Mouse (Mus musculus): Measurements from ENCODE around the gene Sh3rf3. TPM values are rescaled to one million over a fixed set of nuclear protein-coding genes. Genes with fewer than 3 reads are reported as not detected.

The Sh3rf3 gene
- total and polyA plus RNA-seq, 2 experiments from 2014 or later: 0.18 TPM; not detected in 1

GRCm38 (mm10) chr10:58836391-58836790 lies 23.2 kb downstream of the Sh3rf3 start:
- DNase-seq (ENCODE audit: low spot score): no peak
- H3K27me3 ChIP-seq (ENCODE audit: control insufficient read depth, insufficient read depth, low read length): 0 out of 2 replicates have a peak, but pooled peaks cover 3% of the 10 kb centered on the region
- no peaks in the 10 kb centered on the region for H3K9me3 ChIP-seq (replicated peaks; ENCODE audit: control insufficient read depth, low read length)
- H3K4me1 ChIP-seq (ENCODE audit: control insufficient read depth, insufficient read depth): no peaks in the 10 kb centered on the region
- no peak overlapping the region for H3K4me3 ChIP-seq (ENCODE audit: low read depth, low read length)
- no peak for ATAC-seq (ENCODE audit: insufficient read depth, low read depth)
- WGBS: 82% methylated on average over 3 of the region's 3 CpGs
- no peak overlapping the region for H3K27ac ChIP-seq (ENCODE audit: low read depth)
- no peak overlapping the region for H3K9ac ChIP-seq (replicated peaks; ENCODE audit: low read depth, low read length)
- no peaks in the 10 kb centered on the region for H3K36me3 ChIP-seq (replicated peaks; ENCODE audit: control insufficient read depth, insufficient read depth, low read length)
- H3K4me2 ChIP-seq (ENCODE audit: low read depth, low read length): no peak overlapping the region
- TF ChIP-seq CTCF (IDR thresholded peaks at IDR 0.05; ENCODE audit: low read depth): no peak
- no peak for TF ChIP-seq EP300 (IDR thresholded peaks at IDR 0.05; ENCODE audit: low read depth)

DNA sequence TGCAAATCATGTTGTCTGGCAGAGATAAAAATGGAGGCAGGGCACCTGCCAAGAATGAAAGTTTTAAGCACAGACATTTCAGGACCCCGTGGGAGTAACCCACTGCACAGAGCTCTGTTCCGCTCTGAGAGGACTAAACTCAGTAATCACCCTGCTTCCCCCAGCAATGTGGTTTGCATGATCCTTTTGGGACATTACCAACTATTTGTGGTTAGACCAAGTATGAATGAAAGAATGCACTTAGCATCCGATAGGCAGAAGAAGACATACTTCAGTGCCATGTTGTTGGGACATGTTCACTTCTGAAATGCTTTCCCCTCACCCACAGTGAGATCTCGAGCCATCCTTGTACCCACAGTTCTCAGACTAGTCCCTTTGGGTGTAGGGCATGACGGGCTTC lies 24.3 kb downstream of the Sh3rf3 start:
- H3K9ac ChIP-seq (replicated peaks; ENCODE audit: low read depth, low read length): no peak overlapping the region
- H3K9me3 ChIP-seq (replicated peaks; ENCODE audit: control insufficient read depth, low read length): no peaks in the 10 kb centered on the region
- H3K4me3 ChIP-seq (ENCODE audit: low read depth, low read length): no peak overlapping the region
- TF ChIP-seq CTCF (IDR thresholded peaks at IDR 0.05; ENCODE audit: low read depth) (no peak), EP300 (IDR thresholded peaks at IDR 0.05; ENCODE audit: low read depth) (no peak)
- H3K36me3 ChIP-seq (replicated peaks; ENCODE audit: control insufficient read depth, insufficient read depth, low read length): no peaks in the 10 kb centered on the region
- 83% methylated on average over 5 of the region's 5 CpGs for WGBS
- ATAC-seq (ENCODE audit: insufficient read depth, low read depth) (no peak), DNase-seq (ENCODE audit: low spot score) (no peak)
- H3K4me1 ChIP-seq (ENCODE audit: control insufficient read depth, insufficient read depth): no peaks in the 10 kb centered on the region
- H3K27ac ChIP-seq (ENCODE audit: low read depth): no peak overlapping the region
- H3K27me3 ChIP-seq (ENCODE audit: control insufficient read depth, insufficient read depth, low read length): 0 out of 2 replicates have a peak, but pooled peaks cover 3% of the 10 kb centered on the region
- no peak overlapping the region for H3K4me2 ChIP-seq (ENCODE audit: low read depth, low read length)

GRCm38 (mm10) chr10:58841945-58842344 lies 28.8 kb downstream of the Sh3rf3 start:
- 85% methylated on average over 3 of the region's 3 CpGs for WGBS
- Histone ChIP-seq H3K9me3 (replicated peaks; ENCODE audit: control insufficient read depth, low read length) (no peaks in the 10 kb centered on the region), H3K4me1 (ENCODE audit: control insufficient read depth, insufficient read depth) (no peaks in the 10 kb centered on the region), H3K27me3 (ENCODE audit: control insufficient read depth, insufficient read depth, low read length) (peaks cover 7% of the 10 kb centered on the region; the same call in 1 of the 2 replicates), H3K4me3 (ENCODE audit: low read depth, low read length) (no peak overlapping the region), H3K27ac (ENCODE audit: low read depth) (no peak overlapping the region), H3K4me2 (ENCODE audit: low read depth, low read length) (no peak overlapping the region), H3K9ac (replicated peaks; ENCODE audit: low read depth, low read length) (no peak overlapping the region), H3K36me3 (replicated peaks; ENCODE audit: control insufficient read depth, insufficient read depth, low read length) (no peaks in the 10 kb centered on the region)
- ATAC-seq (ENCODE audit: insufficient read depth, low read depth) (no peak), DNase-seq (ENCODE audit: low spot score) (no peak)
- TF ChIP-seq CTCF (IDR thresholded peaks at IDR 0.05; ENCODE audit: low read depth): no peak
- TF ChIP-seq EP300 (IDR thresholded peaks at IDR 0.05; ENCODE audit: low read depth): no peak

- H3K4me2 ChIP-seq (ENCODE audit: low read depth, low read length): no peak overlapping the region
- no peak overlapping the region for H3K27ac ChIP-seq (ENCODE audit: low read depth)
- no peaks in the 10 kb centered on the region for H3K36me3 ChIP-seq (replicated peaks; ENCODE audit: control insufficient read depth, insufficient read depth, low read length)
- no peak for TF ChIP-seq CTCF (IDR thresholded peaks at IDR 0.05; ENCODE audit: low read depth)
- no peak for TF ChIP-seq EP300 (IDR thresholded peaks at IDR 0.05; ENCODE audit: low read depth)
- H3K4me3 ChIP-seq (ENCODE audit: low read depth, low read length): no peak overlapping the region
- 83% methylated on average over 8 of the region's 8 CpGs for WGBS
- DNase-seq (ENCODE audit: low spot score): no peak
- H3K27me3 ChIP-seq (ENCODE audit: control insufficient read depth, insufficient read depth, low read length): peaks cover 7% of the 10 kb centered on the region; the same call in 1 of the 2 replicates
- no peak overlapping the region for H3K9ac ChIP-seq (replicated peaks; ENCODE audit: low read depth, low read length)
- ATAC-seq (ENCODE audit: insufficient read depth, low read depth): no peak
- no peaks in the 10 kb centered on the region for H3K4me1 ChIP-seq (ENCODE audit: control insufficient read depth, insufficient read depth)
- no peaks in the 10 kb centered on the region for H3K9me3 ChIP-seq (replicated peaks; ENCODE audit: control insufficient read depth, low read length)
These were observed 29.9 kb downstream of the Sh3rf3 start for GRCm38 (mm10) chr10:58843100-58843499.

DNA sequence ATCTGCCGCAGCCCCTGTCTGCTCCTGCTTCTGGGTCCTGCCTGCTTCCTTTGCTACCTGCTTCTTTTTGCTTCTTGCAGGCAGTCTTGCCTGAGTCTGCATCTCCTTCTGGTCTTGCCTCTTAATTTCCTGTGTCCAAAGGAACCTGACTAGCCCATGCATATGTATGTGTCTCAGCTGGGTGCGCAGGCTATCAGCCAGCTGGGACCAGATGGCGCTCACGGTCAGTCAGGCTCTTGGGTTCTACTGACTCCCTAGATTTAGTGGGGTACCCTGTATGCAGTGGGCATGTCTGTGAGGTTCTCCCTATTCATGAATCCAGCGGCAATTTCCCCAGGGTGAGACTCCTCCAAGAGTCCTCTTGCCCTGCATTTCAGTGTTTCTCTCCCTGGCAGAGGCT lies 35.0 kb downstream of the Sh3rf3 start:
- 76% methylated on average over 5 of the region's 5 CpGs for WGBS

GRCm38 (mm10) chr10:58848536-58848935 lies 35.4 kb downstream of the Sh3rf3 start:
- H3K4me2 ChIP-seq (ENCODE audit: low read depth, low read length): no peak overlapping the region
- WGBS: 79% methylated on average over 6 of the region's 6 CpGs

More for the DNA sequence above, 35.0 kb downstream of the Sh3rf3 start:
- DNase-seq (ENCODE audit: low spot score) (no peak), ATAC-seq (ENCODE audit: insufficient read depth, low read depth) (no peak)
- H3K4me1 ChIP-seq (ENCODE audit: control insufficient read depth, insufficient read depth): no peaks in the 10 kb centered on the region
- no peak for TF ChIP-seq CTCF (IDR thresholded peaks at IDR 0.05; ENCODE audit: low read depth)
- no peak for TF ChIP-seq EP300 (IDR thresholded peaks at IDR 0.05; ENCODE audit: low read depth)
- H3K9ac ChIP-seq (replicated peaks; ENCODE audit: low read depth, low read length): no peak overlapping the region
- H3K36me3 ChIP-seq (replicated peaks; ENCODE audit: control insufficient read depth, insufficient read depth, low read length): no peaks in the 10 kb centered on the region
- no peak overlapping the region for H3K4me2 ChIP-seq (ENCODE audit: low read depth, low read length)
- no peaks in the 10 kb centered on the region for H3K9me3 ChIP-seq (replicated peaks; ENCODE audit: control insufficient read depth, low read length)
- H3K27ac ChIP-seq (ENCODE audit: low read depth): no peak overlapping the region
- H3K4me3 ChIP-seq (ENCODE audit: low read depth, low read length): no peak overlapping the region
- peaks cover 10% of the 10 kb centered on the region; the same call in 1 of the 2 replicates for H3K27me3 ChIP-seq (ENCODE audit: control insufficient read depth, insufficient read depth, low read length)

More at GRCm38 (mm10) chr10:58848536-58848935, 35.4 kb downstream of the Sh3rf3 start:
- no peak overlapping the region for H3K27ac ChIP-seq (ENCODE audit: low read depth)
- no peak for ATAC-seq (ENCODE audit: insufficient read depth, low read depth)
- no peak overlapping the region for H3K9ac ChIP-seq (replicated peaks; ENCODE audit: low read depth, low read length)
- no peak overlapping the region for H3K4me3 ChIP-seq (ENCODE audit: low read depth, low read length)
- H3K27me3 ChIP-seq (ENCODE audit: control insufficient read depth, insufficient read depth, low read length): peaks cover 12% of the 10 kb centered on the region; the same call in 1 of the 2 replicates
- H3K4me1 ChIP-seq (ENCODE audit: control insufficient read depth, insufficient read depth): no peaks in the 10 kb centered on the region
- TF ChIP-seq CTCF (IDR thresholded peaks at IDR 0.05; ENCODE audit: low read depth) (no peak), EP300 (IDR thresholded peaks at IDR 0.05; ENCODE audit: low read depth) (no peak)
- H3K36me3 ChIP-seq (replicated peaks; ENCODE audit: control insufficient read depth, insufficient read depth, low read length): no peaks in the 10 kb centered on the region
- H3K9me3 ChIP-seq (replicated peaks; ENCODE audit: control insufficient read depth, low read length): no peaks in the 10 kb centered on the region
- no peak for DNase-seq (ENCODE audit: low spot score)
